In the genomic region with DNA sequence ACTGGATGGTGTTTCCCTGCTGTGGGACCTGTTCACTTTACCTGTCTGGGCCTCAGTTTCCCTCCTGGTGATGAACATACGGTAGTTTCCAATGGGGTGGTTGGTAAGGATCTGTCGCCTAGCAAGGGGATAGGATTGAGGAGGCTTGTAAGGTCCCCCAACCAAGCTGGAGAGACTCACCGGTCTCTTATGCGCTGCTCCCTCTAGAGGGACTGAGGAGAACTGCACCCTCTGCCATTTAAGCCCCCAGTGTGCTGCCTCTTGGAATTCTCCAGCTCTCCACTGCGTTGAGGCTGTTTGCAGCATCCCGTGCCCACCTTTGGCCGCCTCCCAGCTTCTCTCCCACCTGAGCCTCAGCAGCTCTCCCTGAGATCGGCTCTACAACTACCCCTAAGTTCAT, we compare ENCODE assay signal across 8 mouse cellular contexts.
DNase-seq lines count a peak whose midpoint lies in the region; ATAC-seq and TF ChIP-seq lines count a peak whose summit lies in the region.

No protein-coding gene starts in this region.

- no peak for TF ChIP-seq POLR2A in brain, embryonic 14.5 days (IDR thresholded peaks at IDR 0.05; ENCODE audit: borderline replicate concordance, extremely low read depth, insufficient read depth, insufficient read length, poor library complexity, severe bottlenecking)

- no peak overlapping the region for H3K4me3 ChIP-seq in kidney, postnatal 0 days (replicated peaks; ENCODE audit: low read depth, low read length)
- H3K4me3 ChIP-seq in E14TG2a.4 (replicated peaks; ENCODE audit: low read length), result peak overlapping the region; percentile 66
- H3K4me3 ChIP-seq in midbrain, embryonic 11.5 days (ENCODE audit: low read depth, low read length), result no peak overlapping the region
- H3K4me3 ChIP-seq in forebrain, embryonic 13.5 days, result no peak overlapping the region

- H3K36me3 ChIP-seq in kidney, postnatal 0 days (ENCODE audit: insufficient read depth, low read length), result no peaks in the 10 kb centered on the region
- H3K36me3 ChIP-seq in E14TG2a.4 (ENCODE audit: insufficient read depth, low read length), result peaks cover 22% of the 10 kb centered on the region
- H3K36me3 ChIP-seq in midbrain, embryonic 11.5 days (ENCODE audit: control insufficient read depth, insufficient read depth, low read length), result no peaks in the 10 kb centered on the region
- H3K36me3 ChIP-seq in forebrain, embryonic 13.5 days (ENCODE audit: poor library complexity, severe bottlenecking), result no peaks in the 10 kb centered on the region

- peak; percentile 67 for TF ChIP-seq CTCF in kidney, postnatal 0 days (IDR thresholded peaks at IDR 0.05; ENCODE audit: low read depth)
- TF ChIP-seq CTCF in E14TG2a.4 (conservative IDR thresholded peaks at IDR 0.05; ENCODE audit: low read length), result peak; percentile 100
- TF ChIP-seq CTCF in brain, embryonic 14.5 days (IDR thresholded peaks at IDR 0.05; ENCODE audit: borderline replicate concordance, extremely low read depth, insufficient read depth, insufficient read length), result peak; percentile 78

- H3K27ac ChIP-seq in kidney, postnatal 0 days, result no peak overlapping the region
- H3K27ac ChIP-seq in midbrain, embryonic 11.5 days (ENCODE audit: low read depth, low read length), result no peak overlapping the region
- no peak overlapping the region for H3K27ac ChIP-seq in forebrain, embryonic 13.5 days

- H3K9ac ChIP-seq in kidney, postnatal 0 days (ENCODE audit: low read depth, low read length), result no peak overlapping the region
- no peak overlapping the region for H3K9ac ChIP-seq in midbrain, embryonic 11.5 days (ENCODE audit: low read length)
- H3K9ac ChIP-seq in forebrain, embryonic 13.5 days, result no peak overlapping the region

- WGBS in kidney, postnatal 0 days, result 52% methylated on average over 8 of the region's 8 CpGs
- 58% methylated on average over 8 of the region's 8 CpGs for WGBS in midbrain, embryonic 11.5 days
- 56% methylated on average over 8 of the region's 8 CpGs for WGBS in forebrain, embryonic 13.5 days

- H3K9me3 ChIP-seq in kidney, postnatal 0 days (replicated peaks; ENCODE audit: low read length), result no peaks in the 10 kb centered on the region
- H3K9me3 ChIP-seq in E14TG2a.4 (ENCODE audit: low read length), result no peaks in the 10 kb centered on the region
- H3K9me3 ChIP-seq in midbrain, embryonic 11.5 days (ENCODE audit: control insufficient read depth, low read length), result no peaks in the 10 kb centered on the region
- H3K9me3 ChIP-seq in forebrain, embryonic 13.5 days (replicated peaks), result no peaks in the 10 kb centered on the region

- no peak; the same call in 1 of the 2 replicates for ATAC-seq in kidney, postnatal 0 days (replicated peaks; ENCODE audit: low FRiP score, low read depth)
- ATAC-seq in midbrain, embryonic 11.5 days (ENCODE audit: low FRiP score), result no peak
- no peak for ATAC-seq in forebrain, embryonic 13.5 days

- peak; percentile 50 for DNase-seq in kidney, postnatal 0 days (ENCODE audit: low spot score)
- DNase-seq in kidney, adult 8-10 months, result no peak
- peak; percentile 63 for DNase-seq in brain, embryonic 14.5 days (ENCODE audit: low read depth)
- peak; percentile 89 for DNase-seq in midbrain, embryonic 11.5 days (ENCODE audit: low spot score, missing footprints)
- DNase-seq in heart, postnatal 25 days (ENCODE audit: low spot score), result no peak
- no peak for DNase-seq in adrenal gland, postnatal 36 days

- no peaks in the 10 kb centered on the region for H3K4me1 ChIP-seq in kidney, postnatal 0 days (replicated peaks; ENCODE audit: insufficient read depth, low read length)
- peaks cover 82% of the 10 kb centered on the region for H3K4me1 ChIP-seq in E14TG2a.4 (replicated peaks; ENCODE audit: low read depth, low read length)
- H3K4me1 ChIP-seq in midbrain, embryonic 11.5 days (ENCODE audit: control insufficient read depth, insufficient read depth, low read length), result no peaks in the 10 kb centered on the region
- peaks cover 30% of the 10 kb centered on the region for H3K4me1 ChIP-seq in forebrain, embryonic 13.5 days

- intact Hi-C loops in heart, postnatal 25 days (cut with DNase I), result no loop called here

- no peak overlapping the region for H3K4me2 ChIP-seq in kidney, postnatal 0 days (ENCODE audit: low read length)
- no peak overlapping the region for H3K4me2 ChIP-seq in midbrain, embryonic 11.5 days
- no peak overlapping the region for H3K4me2 ChIP-seq in forebrain, embryonic 13.5 days

- H3K27me3 ChIP-seq in kidney, postnatal 0 days (ENCODE audit: insufficient read depth, low read length), result no peaks in the 10 kb centered on the region
- no peaks in the 10 kb centered on the region for H3K27me3 ChIP-seq in E14TG2a.4 (ENCODE audit: insufficient read depth, low read length)
- H3K27me3 ChIP-seq in midbrain, embryonic 11.5 days (ENCODE audit: control insufficient read depth, insufficient read depth, low read length), result no peaks in the 10 kb centered on the region
- no peaks in the 10 kb centered on the region for H3K27me3 ChIP-seq in forebrain, embryonic 13.5 days

Comparison
In these comparisons a context has a peak if more than half of its experiments do, and no peak if none do; other contexts are left out.
1. DNase-seq: peak in kidney, postnatal 0 days (single experiment), brain, embryonic 14.5 days (single experiment) and midbrain, embryonic 11.5 days (single experiment); none in kidney, adult 8-10 months (0 of 2), heart, postnatal 25 days (single experiment) and adrenal gland, postnatal 36 days (0 of 2).
2. Peak in every context shown above with its lines, with median percentiles within 50 percentile points of each other: CTCF ChIP-seq.